Mouse (Mus musculus): Measurements from ENCODE around the gene Rnf135. TPM values are rescaled to one million over a fixed set of nuclear protein-coding genes. Genes with fewer than 3 reads are reported as not detected.
"Not testable (repeated sequence)": the region's sequence is repeated elsewhere in the genome, so short reads cannot be mapped to it uniquely, and the experiment has no call there.

The Rnf135 gene
- polyA plus RNA-seq, 1 experiment from 2014 or later = 14.0 TPM

GRCm38 (mm10) chr11:80212282-80212681 lies 28.6 kb downstream of the Rnf135 start:
- Histone ChIP-seq H3K9me3 (ENCODE audit: low read length) (no peaks in the 10 kb centered on the region), H3K27ac (ENCODE audit: low read length) (no peak overlapping the region), H3K9ac (replicated peaks; ENCODE audit: low read length) (no peak overlapping the region), H3K27me3 (ENCODE audit: insufficient read depth, low read length) (no peaks in the 10 kb centered on the region), H3K4me1 (ENCODE audit: insufficient read depth, low read length) (peaks cover 8% of the 10 kb centered on the region), H3K4me2 (replicated peaks; ENCODE audit: low read depth, low read length) (no peak overlapping the region), H3K36me3 (ENCODE audit: insufficient read depth, low read length) (peaks cover 4% of the 10 kb centered on the region; the same call in 1 of the 2 replicates), H3K4me3 (ENCODE audit: low read length) (no peak overlapping the region)
- WGBS = 85% methylated on average over 2 of the region's 2 CpGs
- ATAC-seq (ENCODE audit: low FRiP score, low TSS enrichment) = no peak

DNA sequence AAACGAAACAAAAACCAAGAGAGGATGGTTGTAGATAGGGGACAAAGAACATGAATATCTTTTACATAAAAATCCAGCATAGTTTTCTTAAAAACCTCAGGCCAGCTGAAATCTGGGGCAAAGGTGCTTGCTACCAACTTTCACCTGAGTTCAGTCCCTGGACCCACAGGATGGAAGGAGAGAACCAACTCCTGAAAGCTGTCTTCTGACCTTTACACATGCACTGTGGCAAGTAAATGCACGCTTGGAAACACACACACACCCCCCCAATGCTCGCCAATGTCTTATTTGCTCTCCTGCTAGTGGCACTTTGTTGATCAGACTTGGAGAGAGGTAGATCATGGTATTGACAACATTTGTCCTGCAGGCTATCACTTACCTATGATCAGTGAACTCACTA lies 31.6 kb downstream of the Rnf135 start:
- Histone ChIP-seq H3K27me3 (ENCODE audit: insufficient read depth, low read length) (no peaks in the 10 kb centered on the region), H3K4me2 (replicated peaks; ENCODE audit: low read depth, low read length) (no peak overlapping the region), H3K9ac (replicated peaks; ENCODE audit: low read length) (no peak overlapping the region), H3K27ac (ENCODE audit: low read length) (no peak overlapping the region), H3K36me3 (ENCODE audit: insufficient read depth, low read length) (peaks cover 7% of the 10 kb centered on the region; the same call in 1 of the 2 replicates), H3K4me3 (ENCODE audit: low read length) (no peak overlapping the region), H3K4me1 (ENCODE audit: insufficient read depth, low read length) (peaks cover 3% of the 10 kb centered on the region), H3K9me3 (ENCODE audit: low read length) (no peaks in the 10 kb centered on the region)
- WGBS = 86% methylated on average over 3 of the region's 3 CpGs
- no peak for ATAC-seq (ENCODE audit: low FRiP score, low TSS enrichment)

- 80% methylated on average over 11 of the region's 11 CpGs for WGBS
- H3K4me3 ChIP-seq (ENCODE audit: low read length) = no peak overlapping the region
- no peak for ATAC-seq (ENCODE audit: low FRiP score, low TSS enrichment)
- H3K4me2 ChIP-seq (replicated peaks; ENCODE audit: low read depth, low read length) = no peak overlapping the region
- H3K27me3 ChIP-seq (ENCODE audit: insufficient read depth, low read length) = no peaks in the 10 kb centered on the region
- no peaks in the 10 kb centered on the region for H3K4me1 ChIP-seq (ENCODE audit: insufficient read depth, low read length)
- no peaks in the 10 kb centered on the region for H3K9me3 ChIP-seq (ENCODE audit: low read length)
- H3K9ac ChIP-seq (replicated peaks; ENCODE audit: low read length) = no peak overlapping the region
- peaks cover 15% of the 10 kb centered on the region; the same call in 1 of the 2 replicates for H3K36me3 ChIP-seq (ENCODE audit: insufficient read depth, low read length)
- no peak overlapping the region for H3K27ac ChIP-seq (ENCODE audit: low read length)
Observed at GRCm38 (mm10) chr11:80218657-80219293, 35.1 kb downstream of the Rnf135 start.

GRCm38 (mm10) chr11:80230066-80230465 lies 46.4 kb downstream of the Rnf135 start:
- H3K4me2 ChIP-seq (replicated peaks; ENCODE audit: low read depth, low read length); H3K9ac ChIP-seq (replicated peaks; ENCODE audit: low read length); H3K4me1 ChIP-seq (ENCODE audit: insufficient read depth, low read length); H3K27ac ChIP-seq (ENCODE audit: low read length); H3K9me3 ChIP-seq (ENCODE audit: low read length); H3K4me3 ChIP-seq (ENCODE audit: low read length); ATAC-seq (ENCODE audit: low FRiP score, low TSS enrichment); H3K27me3 ChIP-seq (ENCODE audit: insufficient read depth, low read length): not testable (repeated sequence)
- H3K36me3 ChIP-seq (ENCODE audit: insufficient read depth, low read length) = peaks cover 29% of the 10 kb centered on the region
- 95% methylated on average over 1 of the region's 5 CpGs for WGBS

GRCm38 (mm10) chr11:80237278-80237677 lies 53.6 kb downstream of the Rnf135 start:
- H3K4me1 ChIP-seq (ENCODE audit: insufficient read depth, low read length) = no peaks in the 10 kb centered on the region
- H3K27ac ChIP-seq (ENCODE audit: low read length) = no peak overlapping the region
- H3K9ac ChIP-seq (replicated peaks; ENCODE audit: low read length) = no peak overlapping the region
- H3K4me3 ChIP-seq (ENCODE audit: low read length) = no peak overlapping the region
- ATAC-seq (ENCODE audit: low FRiP score, low TSS enrichment) = no peak
- no peak overlapping the region for H3K4me2 ChIP-seq (replicated peaks; ENCODE audit: low read depth, low read length)
- no peaks in the 10 kb centered on the region for H3K27me3 ChIP-seq (ENCODE audit: insufficient read depth, low read length)
- peaks cover 26% of the 10 kb centered on the region for H3K36me3 ChIP-seq (ENCODE audit: insufficient read depth, low read length)
- WGBS = 81% methylated on average over 3 of the region's 3 CpGs
- no peaks in the 10 kb centered on the region for H3K9me3 ChIP-seq (ENCODE audit: low read length)

DNA sequence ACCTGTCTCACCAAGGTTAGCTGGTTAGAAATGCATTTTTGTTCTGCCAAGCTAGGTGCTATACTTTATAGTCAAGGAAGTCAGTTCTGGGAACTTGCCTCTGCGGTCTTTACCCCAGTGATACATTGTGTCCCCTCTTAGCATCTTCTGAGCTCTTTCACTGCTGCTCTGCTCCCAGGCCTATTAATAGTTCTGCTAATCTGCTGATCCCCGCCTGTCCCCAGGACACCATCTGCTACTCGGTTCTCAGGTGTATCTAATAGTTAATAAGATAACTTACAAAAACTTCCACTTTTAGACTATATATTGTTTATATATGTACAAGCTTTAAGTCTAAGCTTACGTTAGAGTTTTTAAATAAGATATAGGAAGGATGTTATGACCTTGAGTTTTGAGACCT lies 54.7 kb downstream of the Rnf135 start:
- Histone ChIP-seq H3K27ac (ENCODE audit: low read length) (no peak overlapping the region), H3K4me2 (replicated peaks; ENCODE audit: low read depth, low read length) (no peak overlapping the region), H3K9ac (replicated peaks; ENCODE audit: low read length) (no peak overlapping the region), H3K9me3 (ENCODE audit: low read length) (no peaks in the 10 kb centered on the region), H3K4me3 (ENCODE audit: low read length) (no peak overlapping the region), H3K4me1 (ENCODE audit: insufficient read depth, low read length) (no peaks in the 10 kb centered on the region), H3K27me3 (ENCODE audit: insufficient read depth, low read length) (no peaks in the 10 kb centered on the region), H3K36me3 (ENCODE audit: insufficient read depth, low read length) (peaks cover 30% of the 10 kb centered on the region)
- WGBS = 89% methylated on average over 4 of the region's 4 CpGs
- no peak for ATAC-seq (ENCODE audit: low FRiP score, low TSS enrichment)

DNA sequence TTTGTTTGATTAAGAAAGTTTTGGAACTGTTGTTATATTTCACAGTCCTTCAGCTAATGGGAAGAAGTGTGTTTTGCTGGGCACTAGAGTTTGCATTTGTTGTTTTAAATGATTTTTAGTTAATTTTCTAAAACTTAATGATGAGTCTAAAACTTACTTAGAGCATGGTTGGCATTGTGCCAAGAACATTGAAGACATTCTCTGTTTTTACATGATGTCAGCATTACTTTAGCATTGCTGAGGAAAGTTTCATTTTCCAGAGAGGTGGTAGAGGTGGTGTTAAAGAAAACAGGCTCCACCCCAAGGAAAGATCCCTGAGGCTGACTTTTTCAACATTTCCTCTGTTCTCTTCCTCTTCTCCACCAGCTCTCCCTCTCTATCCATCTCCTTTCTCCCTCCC lies 63.4 kb downstream of the Rnf135 start:
- Histone ChIP-seq H3K27me3 (ENCODE audit: insufficient read depth, low read length) (no peaks in the 10 kb centered on the region), H3K27ac (ENCODE audit: low read length) (no peak overlapping the region), H3K36me3 (ENCODE audit: insufficient read depth, low read length) (peaks cover 60% of the 10 kb centered on the region), H3K4me3 (ENCODE audit: low read length) (no peak overlapping the region), H3K9ac (replicated peaks; ENCODE audit: low read length) (no peak overlapping the region), H3K4me2 (replicated peaks; ENCODE audit: low read depth, low read length) (no peak overlapping the region), H3K4me1 (ENCODE audit: insufficient read depth, low read length) (no peaks in the 10 kb centered on the region), H3K9me3 (ENCODE audit: low read length) (no peaks in the 10 kb centered on the region)
- no peak for ATAC-seq (ENCODE audit: low FRiP score, low TSS enrichment)

GRCm38 (mm10) chr11:80248531-80248930 lies 64.9 kb downstream of the Rnf135 start:
- no peaks in the 10 kb centered on the region for H3K9me3 ChIP-seq (ENCODE audit: low read length)
- WGBS = 89% methylated on average over 3 of the region's 3 CpGs
- H3K4me1 ChIP-seq (ENCODE audit: insufficient read depth, low read length) = no peaks in the 10 kb centered on the region
- no peak for ATAC-seq (ENCODE audit: low FRiP score, low TSS enrichment)
- no peak overlapping the region for H3K4me3 ChIP-seq (ENCODE audit: low read length)
- H3K27ac ChIP-seq (ENCODE audit: low read length) = no peak overlapping the region
- H3K27me3 ChIP-seq (ENCODE audit: insufficient read depth, low read length) = no peaks in the 10 kb centered on the region
- H3K4me2 ChIP-seq (replicated peaks; ENCODE audit: low read depth, low read length) = no peak overlapping the region
- peaks cover 52% of the 10 kb centered on the region for H3K36me3 ChIP-seq (ENCODE audit: insufficient read depth, low read length)
- no peak overlapping the region for H3K9ac ChIP-seq (replicated peaks; ENCODE audit: low read length)

Other genes starting within 250 kb of the Rnf135 start
- gene Utp6, start 221.5 kb upstream of the Rnf135 start, polyA plus RNA-seq (2015; fragmentation: Nextera tagmentation; extraction: Ambion mirVana) = 48.7 and 49.7 TPM in 2 replicates
- 13.7 and 17.9 TPM in 2 replicates for gene Suz12, start 190.7 kb upstream of the Rnf135 start, polyA plus RNA-seq (2015; fragmentation: Nextera tagmentation; extraction: Ambion mirVana)
- gene Crlf3, start 102.9 kb upstream of the Rnf135 start, polyA plus RNA-seq (2015; fragmentation: Nextera tagmentation; extraction: Ambion mirVana) = 39.0 and 39.5 TPM in 2 replicates
- gene Atad5, start 94.5 kb upstream of the Rnf135 start, polyA plus RNA-seq (2015; fragmentation: Nextera tagmentation; extraction: Ambion mirVana) = 8.3 and 10.5 TPM in 2 replicates
- 35.0 and 39.0 TPM in 2 replicates for gene Tefm, start 41.7 kb upstream of the Rnf135 start, polyA plus RNA-seq (2015; fragmentation: Nextera tagmentation; extraction: Ambion mirVana)
- gene Adap2, start 29.7 kb upstream of the Rnf135 start, polyA plus RNA-seq (2015; fragmentation: Nextera tagmentation; extraction: Ambion mirVana) = 3.1 and 3.6 TPM in 2 replicates
- 57.6 and 60.4 TPM in 2 replicates for gene Rhot1, start 25.2 kb downstream of the Rnf135 start, polyA plus RNA-seq (2015; fragmentation: Nextera tagmentation; extraction: Ambion mirVana)
- gene Rhbdl3, start 117.1 kb downstream of the Rnf135 start, polyA plus RNA-seq (2015; fragmentation: Nextera tagmentation; extraction: Ambion mirVana) = 2.4 TPM in 2 replicates
- gene 5730455P16Rik, start 194.2 kb downstream of the Rnf135 start, polyA plus RNA-seq (2015; fragmentation: Nextera tagmentation; extraction: Ambion mirVana) = 15.4 and 19.7 TPM in 2 replicates
- gene Zfp207, start 199.4 kb downstream of the Rnf135 start, polyA plus RNA-seq (2015; fragmentation: Nextera tagmentation; extraction: Ambion mirVana) = 234 and 255 TPM in 2 replicates
- gene Psmd11, start 244.8 kb downstream of the Rnf135 start, polyA plus RNA-seq (2015; fragmentation: Nextera tagmentation; extraction: Ambion mirVana) = 321 and 327 TPM in 2 replicates